19 mouse cellular contexts compared by ENCODE assay signal in the genomic region with DNA sequence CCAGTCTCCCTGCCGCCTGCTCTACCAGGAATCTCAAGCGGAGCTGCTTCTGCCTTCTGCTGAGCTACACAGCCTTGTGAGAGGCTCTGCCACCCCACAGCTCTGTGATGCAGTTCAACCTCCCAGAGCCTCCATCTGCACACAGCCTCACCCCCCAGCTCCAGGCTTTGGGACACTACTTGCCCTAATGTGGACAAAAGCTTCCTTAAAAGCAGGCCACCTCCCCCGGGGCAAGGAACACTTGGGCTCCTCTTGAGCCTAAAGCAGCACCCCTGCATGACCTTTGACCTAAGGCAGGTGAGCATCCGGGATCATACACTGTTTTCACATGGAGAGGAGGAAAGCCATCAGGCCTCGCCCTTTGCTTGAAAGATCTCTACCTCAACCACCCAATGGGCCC.
DNase-seq lines count a peak whose midpoint lies in the region; ATAC-seq and TF ChIP-seq lines count a peak whose summit lies in the region.
"Had no signal": no experiment of that assay in that cellular context is flagged by ENCODE, and none has a peak within 500 bp of the region (broad histone marks: within the 10 kb centered on the region; RNA-seq: fewer than 3 reads in every experiment).

No protein-coding gene starts in this region.

- DNase-seq in heart, adult 11 months, result peak; percentile 80
- DNase-seq in heart, postnatal 25 days (ENCODE audit: low spot score), result no peak
- DNase-seq in ES-E14 (ENCODE audit: low read depth, low spot score), result no peak
- no peak for DNase-seq in lung, postnatal 0 days (ENCODE audit: low spot score)
- no peak for DNase-seq in cerebellum, postnatal 10 days
- DNase-seq: adrenal gland, postnatal 10 days; cerebellum, adult 11 months; cerebellum, adult 8-10 months; cerebellum, postnatal 25 days; gastrocnemius, postnatal 14 days; heart, postnatal 36 days had no signal

- no peak overlapping the region for H3K9ac ChIP-seq in midbrain, embryonic 12.5 days (replicated peaks)
- H3K9ac ChIP-seq in midbrain, embryonic 16.5 days (ENCODE audit: low read depth, low read length), result no peak overlapping the region
- H3K9ac ChIP-seq in ES-Bruce4 (ENCODE audit: low read depth, poor library complexity, severe bottlenecking), result no peak overlapping the region
- no peak overlapping the region for H3K9ac ChIP-seq in ES-E14 (ENCODE audit: insufficient read depth, low read depth, low read length, poor library complexity, severe bottlenecking)
- H3K9ac ChIP-seq in lung, postnatal 0 days (replicated peaks; ENCODE audit: low read depth), result no peak overlapping the region
- H3K9ac ChIP-seq: embryonic facial prominence, embryonic 12.5 days; forebrain, embryonic 15.5 days; heart, embryonic 12.5 days; hindbrain, embryonic 12.5 days had no signal

- H3K9me3 ChIP-seq in midbrain, embryonic 12.5 days, result no peaks in the 10 kb centered on the region
- no peaks in the 10 kb centered on the region for H3K9me3 ChIP-seq in midbrain, embryonic 16.5 days (replicated peaks; ENCODE audit: control insufficient read depth, low read length, poor library complexity, severe bottlenecking)
- H3K9me3 ChIP-seq in ES-Bruce4 (replicated peaks; ENCODE audit: control insufficient read depth, insufficient read depth, low read length, poor library complexity, severe bottlenecking) (no peaks in the 10 kb centered on the region), ES-E14 (ENCODE audit: control insufficient read depth, insufficient read depth, low read depth, low read length) (no peaks in the 10 kb centered on the region)
- no peaks in the 10 kb centered on the region for H3K9me3 ChIP-seq in lung, postnatal 0 days (ENCODE audit: low read length)
- H3K9me3 ChIP-seq: embryonic facial prominence, embryonic 12.5 days; forebrain, embryonic 15.5 days; heart, embryonic 12.5 days; hindbrain, embryonic 12.5 days had no signal

- intact Hi-C loops in heart, postnatal 25 days (cut with DNase I), result no loop called here

- in situ Hi-C loops in ES-E14 (cut with MboI; ENCODE audit: low sequenced_read_pairs in 2 of 2, unreplicated experiment in 2 of 2), result no loop called here

- peak; percentile 84 for TF ChIP-seq EP300 in ES-Bruce4 (IDR thresholded peaks at IDR 0.05; ENCODE audit: insufficient read depth, low read depth, low read length)
- TF ChIP-seq EP300 in lung, postnatal 0 days (IDR thresholded peaks at IDR 0.05), result no peak

- peak overlapping the region; percentile 25; the same call in 1 of the 2 replicates for H3K27ac ChIP-seq in midbrain, embryonic 12.5 days (replicated peaks)
- H3K27ac ChIP-seq in midbrain, embryonic 16.5 days (ENCODE audit: low read length), result no peak overlapping the region
- peak overlapping the region; percentile 18; the same call in 1 of the 2 replicates for H3K27ac ChIP-seq in ES-Bruce4 (ENCODE audit: insufficient read depth, low read length)
- H3K27ac ChIP-seq in ES-E14 (ENCODE audit: insufficient read depth, low read depth, low read length, poor library complexity, severe bottlenecking), result peak overlapping the region; percentile 69
- no peak overlapping the region for H3K27ac ChIP-seq in lung, postnatal 0 days (ENCODE audit: low read length)
- H3K27ac ChIP-seq: embryonic facial prominence, embryonic 12.5 days; forebrain, embryonic 15.5 days; hindbrain, embryonic 12.5 days had no signal

- TF ChIP-seq POLR2A in ES-Bruce4 (IDR thresholded peaks at IDR 0.05; ENCODE audit: insufficient read depth, low read length), result no peak

- H3K4me1 ChIP-seq in midbrain, embryonic 12.5 days, result peaks cover 21% of the 10 kb centered on the region
- H3K4me1 ChIP-seq in midbrain, embryonic 16.5 days (ENCODE audit: control insufficient read depth, insufficient read depth, low read length), result peaks cover 2% of the 10 kb centered on the region; the same call in 1 of the 2 replicates
- peaks cover 3% of the 10 kb centered on the region for H3K4me1 ChIP-seq in ES-Bruce4 (ENCODE audit: control insufficient read depth, insufficient read depth, low read length)
- peaks cover 4 to 24% of the 10 kb centered on the region in 2 experiments; a peak in 3 of 4 replicates for H3K4me1 ChIP-seq in ES-E14 (ENCODE audit: control insufficient read depth in 2 of 2, insufficient read depth in 2 of 2, low read length in 2 of 2, poor library complexity in 1 of 2)
- no peaks in the 10 kb centered on the region for H3K4me1 ChIP-seq in lung, postnatal 0 days (ENCODE audit: insufficient read depth, low read depth, low read length)
- H3K4me1 ChIP-seq: heart, embryonic 12.5 days had no signal

- H3K36me3 ChIP-seq in midbrain, embryonic 12.5 days, result no peaks in the 10 kb centered on the region
- no peaks in the 10 kb centered on the region for H3K36me3 ChIP-seq in midbrain, embryonic 16.5 days (ENCODE audit: control insufficient read depth, insufficient read depth, low read length)
- H3K36me3 ChIP-seq in ES-Bruce4 (ENCODE audit: control insufficient read depth, insufficient read depth, low read length, poor library complexity, severe bottlenecking) (no peaks in the 10 kb centered on the region), ES-E14 (ENCODE audit: control insufficient read depth, insufficient read depth, low read length, poor library complexity, severe bottlenecking) (no peaks in the 10 kb centered on the region)
- H3K36me3 ChIP-seq in lung, postnatal 0 days (ENCODE audit: insufficient read depth, low read length), result no peaks in the 10 kb centered on the region
- H3K36me3 ChIP-seq: embryonic facial prominence, embryonic 12.5 days; forebrain, embryonic 15.5 days; heart, embryonic 12.5 days; hindbrain, embryonic 12.5 days had no signal

- WGBS in midbrain, embryonic 12.5 days, result 58% methylated on average over 5 of the region's 5 CpGs
- WGBS in midbrain, embryonic 16.5 days, result 48% methylated on average over 5 of the region's 5 CpGs
- 77% methylated on average over 5 of the region's 5 CpGs for WGBS in lung, postnatal 0 days

- no peak overlapping the region for H3K4me3 ChIP-seq in midbrain, embryonic 12.5 days
- H3K4me3 ChIP-seq in midbrain, embryonic 16.5 days (ENCODE audit: low read depth, low read length), result no peak overlapping the region
- H3K4me3 ChIP-seq in ES-Bruce4 (ENCODE audit: low read depth, low read length) (no peak overlapping the region), ES-E14 (ENCODE audit: insufficient read depth in 1 of 2, low read depth in 1 of 2, low read length in 2 of 2, poor library complexity in 1 of 2, severe bottlenecking in 1 of 2) (no peak overlapping the region)
- no peak overlapping the region for H3K4me3 ChIP-seq in lung, postnatal 0 days (ENCODE audit: low read depth, low read length)
- H3K4me3 ChIP-seq: embryonic facial prominence, embryonic 12.5 days; forebrain, embryonic 15.5 days; heart, embryonic 12.5 days; hindbrain, embryonic 12.5 days had no signal

- ATAC-seq in midbrain, embryonic 12.5 days (ENCODE audit: low FRiP score, low read depth), result no peak
- ATAC-seq in midbrain, embryonic 16.5 days, result no peak
- ATAC-seq in lung, postnatal 0 days, result no peak
- ATAC-seq: intestine, embryonic 16.5 days had no signal

- H3K27me3 ChIP-seq in midbrain, embryonic 12.5 days, result no peaks in the 10 kb centered on the region
- no peaks in the 10 kb centered on the region for H3K27me3 ChIP-seq in midbrain, embryonic 16.5 days (ENCODE audit: control insufficient read depth, insufficient read depth, low read depth, low read length)
- no peaks in the 10 kb centered on the region for H3K27me3 ChIP-seq in ES-Bruce4 (ENCODE audit: control insufficient read depth, insufficient read depth, low read length, poor library complexity, severe bottlenecking)
- H3K27me3 ChIP-seq in lung, postnatal 0 days (replicated peaks; ENCODE audit: insufficient read depth, low read length), result no peaks in the 10 kb centered on the region
- H3K27me3 ChIP-seq: embryonic facial prominence, embryonic 12.5 days; forebrain, embryonic 15.5 days; hindbrain, embryonic 12.5 days had no signal

- no peak overlapping the region for H3K4me2 ChIP-seq in midbrain, embryonic 12.5 days (replicated peaks)
- H3K4me2 ChIP-seq in midbrain, embryonic 16.5 days (ENCODE audit: low read length), result no peak overlapping the region
- no peak overlapping the region for H3K4me2 ChIP-seq in lung, postnatal 0 days (replicated peaks; ENCODE audit: low read depth, low read length)
- H3K4me2 ChIP-seq: embryonic facial prominence, embryonic 12.5 days; forebrain, embryonic 15.5 days; heart, embryonic 12.5 days; hindbrain, embryonic 12.5 days had no signal

- no peak for TF ChIP-seq CTCF in ES-Bruce4 (IDR thresholded peaks at IDR 0.05; ENCODE audit: low read depth, low read length)
- no peak for TF ChIP-seq CTCF in lung, postnatal 0 days (IDR thresholded peaks at IDR 0.05)

TF ChIP-seq in ES-E14, 5 proteins besides CTCF, POLR2A, EP300 and RAD21:
- TF ChIP-seq MAFK (IDR thresholded peaks at IDR 0.05; ENCODE audit: insufficient read depth, low read depth, low read length), result no peak
- TF ChIP-seq CHD2 (IDR thresholded peaks at IDR 0.05; ENCODE audit: low read depth, low read length), result 0 out of 2 replicates have a peak, but pooled peaks have one; percentile 30

Comparison
In these comparisons a context has a peak if more than half of its experiments do, and no peak if none do; other contexts are left out.
1. H3K27ac ChIP-seq: peak in midbrain, embryonic 12.5 days (single experiment), ES-Bruce4 (single experiment) and ES-E14 (single experiment); none in midbrain, embryonic 16.5 days (single experiment) and lung, postnatal 0 days (single experiment).